Mouse (Mus musculus) layer of hippocampus, adult 8-10 months (tissue): ENCODE data around the gene Chac2. TPM values are rescaled to one million over a fixed set of nuclear protein-coding genes. Genes with fewer than 3 reads are reported as not detected.
A peak's percentile ranks its signal among the peaks of the same experiment; 100 is the strongest.
"Not testable (repeated sequence)": the region's sequence is repeated elsewhere in the genome, so short reads cannot be mapped to it uniquely, and the experiment has no call there.

Experiments used
- DNase-seq, 2 experiments: peaks; one replicate each; pipeline ENCODE4 v3.0.0; 2022; ENCODE audit warnings: low spot score in 2 of 2
- total RNA-seq, 4 experiments: library from RNA; stranded (reverse); gene quantifications; 2 replicates each; pipeline ENCODE4 v1.2.4; 2022

The Chac2 gene
- 10 to 100 TPM; 10.2 to 16.4 (median 13.1) TPM for total RNA-seq

GRCm38 (mm10) chr11:30985877-30986624 lies at the start of gene Chac2:
Chac2 (minus strand) TSS chr11:30986350.
- peak; percentile 81 to 85 for DNase-seq

GRCm38 (mm10) chr11:31034958-31035357 lies 48.8 kb upstream of the Chac2 start:
- DNase-seq, result no peak

GRCm38 (mm10) chr11:31017466-31017865 lies 31.3 kb upstream of the Chac2 start:
- not testable (repeated sequence) for DNase-seq

- not testable (repeated sequence) for DNase-seq
These were observed 23.5 kb upstream of the Chac2 start for GRCm38 (mm10) chr11:31009668-31010067.

GRCm38 (mm10) chr11:31001169-31001908 lies 15.2 kb upstream of the Chac2 start:
- no peak for DNase-seq

- DNase-seq, result no peak
These were observed 13.9 kb upstream of the Chac2 start for GRCm38 (mm10) chr11:31000028-31000427.

- DNase-seq, result no peak
These were observed 12.6 kb upstream of the Chac2 start for GRCm38 (mm10) chr11:30998704-30999103.

GRCm38 (mm10) chr11:30998199-30998598 lies 12.0 kb upstream of the Chac2 start:
- DNase-seq, result no peak

GRCm38 (mm10) chr11:30996670-30997069 lies 10.5 kb upstream of the Chac2 start:
- no peak for DNase-seq

GRCm38 (mm10) chr11:30986625-30987017 lies 471 bp upstream of the Chac2 start:
- DNase-seq, result no peak

- no peak for DNase-seq
These were observed 913 bp downstream of the Chac2 start for GRCm38 (mm10) chr11:30985237-30985636.

GRCm38 (mm10) chr11:30954279-30954725 lies 31.8 kb downstream of the Chac2 start, which contains the start of gene Erlec1:
Erlec1 (minus strand) TSS chr11:30954335.
- peak; percentile 86 to 90 for DNase-seq

GRCm38 (mm10) chr11:30953469-30954154 lies 32.5 kb downstream of the Chac2 start:
- DNase-seq, result peak; percentile 24 to 28

- no peak for DNase-seq
These were observed 33.3 kb downstream of the Chac2 start for GRCm38 (mm10) chr11:30952829-30953228.

- no peak for DNase-seq
These were observed 42.6 kb downstream of the Chac2 start for GRCm38 (mm10) chr11:30943522-30943921.

GRCm38 (mm10) chr11:30928498-30928897 lies 57.7 kb downstream of the Chac2 start:
- peak in 1 of 2 experiments; percentile 14 for DNase-seq

GRCm38 (mm10) chr11:30928079-30928478 lies 58.1 kb downstream of the Chac2 start:
- no peak for DNase-seq

Other genes starting within 250 kb of the Chac2 start
- gene Psme4, start 214.6 kb downstream of the Chac2 start, total RNA-seq, result 10 to 100 TPM; 41.5 to 46.2 (median 44.0) TPM
- 10 to 100 TPM; 11.3 to 14.1 (median 12.2) TPM for gene Gpr75, start 101.0 kb downstream of the Chac2 start, total RNA-seq
- 10 to 100 TPM; 16.5 to 26.6 (median 20.6) TPM for gene Asb3, start 100.9 kb downstream of the Chac2 start, total RNA-seq
- gene Erlec1, start 32.0 kb downstream of the Chac2 start, total RNA-seq, result 10 to 100 TPM; 62.4 to 74.6 (median 70.3) TPM
- gene Gm17332, start 196.1 kb upstream of the Chac2 start, total RNA-seq, result not detected